Mouse (Mus musculus): Measurements from ENCODE around the gene Ngef.
"Not testable (repeated sequence)": the region's sequence is repeated elsewhere in the genome, so short reads cannot be mapped to it uniquely, and the experiment has no call there.

Gene Ngef

GRCm38 (mm10) chr1:87475076-87475895 is 98.4 kb downstream of the Ngef start:
- DNase-seq (ENCODE audit: low spot score in 2 of 2): peak; percentile 77 to 83

GRCm38 (mm10) chr1:87472576-87472975 is 101.1 kb downstream of the Ngef start:
- peak in 1 of 2 experiments; percentile 57 for DNase-seq (ENCODE audit: low spot score in 2 of 2)

GRCm38 (mm10) chr1:87471914-87472313 is 101.8 kb downstream of the Ngef start:
- peak; percentile 65 to 71 for DNase-seq (ENCODE audit: low spot score in 2 of 2)

GRCm38 (mm10) chr1:87469971-87470370 is 103.7 kb downstream of the Ngef start, which contains the start of gene Snorc:
Gene Snorc (plus strand): TSS chr1:87470271.
- DNase-seq (ENCODE audit: low spot score in 2 of 2): not testable (repeated sequence)

- DNase-seq (ENCODE audit: low spot score in 2 of 2): no peak
Observed at GRCm38 (mm10) chr1:87468321-87468720, 105.3 kb downstream of the Ngef start.

- DNase-seq (ENCODE audit: low spot score in 2 of 2): peak in 1 of 2 experiments; percentile 15
Observed at GRCm38 (mm10) chr1:87467469-87467868, 106.2 kb downstream of the Ngef start.

- not testable (repeated sequence) for DNase-seq (ENCODE audit: low spot score in 2 of 2)
Observed at GRCm38 (mm10) chr1:87459856-87460255, 113.8 kb downstream of the Ngef start.

- peak in 1 of 2 experiments; percentile 22 for DNase-seq (ENCODE audit: low spot score in 2 of 2)
Observed at GRCm38 (mm10) chr1:87458045-87458444, 115.6 kb downstream of the Ngef start.

- DNase-seq (ENCODE audit: low spot score in 2 of 2): no peak
Observed at GRCm38 (mm10) chr1:87456425-87456824, 117.2 kb downstream of the Ngef start.

GRCm38 (mm10) chr1:87449432-87449831 is 124.2 kb downstream of the Ngef start:
- DNase-seq (ENCODE audit: low spot score in 2 of 2): no peak

- peak; percentile 61 to 74 for DNase-seq (ENCODE audit: low spot score in 2 of 2)
Observed at GRCm38 (mm10) chr1:87447183-87448104, 126.2 kb downstream of the Ngef start.

GRCm38 (mm10) chr1:87436583-87436982 is 137.1 kb downstream of the Ngef start:
- DNase-seq (ENCODE audit: low spot score in 2 of 2): no peak

- DNase-seq (ENCODE audit: low spot score in 2 of 2): no peak
Observed at GRCm38 (mm10) chr1:87435125-87435524, 138.5 kb downstream of the Ngef start.
